Mouse (Mus musculus) forebrain, embryonic 10.5 days (tissue): Measurements from ENCODE around the gene Mettl13. TPM values are rescaled to one million over a fixed set of nuclear protein-coding genes. Genes with fewer than 3 reads are reported as not detected.

Experiments used
- DNase-seq: peaks from one replicate; pipeline ENCODE4 v3.0.0-alpha.2; 2017; ENCODE audit warnings: low spot score; ENCODE audit errors: extremely low spot score
- H3K27ac ChIP-seq: fragments of 300-500 bp; sonication (generic); 2 replicates; pipeline ENCODE4 v1.5.1; 2016; ENCODE audit warnings: mild to moderate bottlenecking
- H3K27me3 ChIP-seq: fragments of 300-500 bp; sonication (generic); 2 replicates; pipeline ENCODE4 v1.6.1; 2016; ENCODE audit warnings: mild to moderate bottlenecking; ENCODE audit not compliant: poor library complexity, severe bottlenecking
- H3K36me3 ChIP-seq: fragments of 300-500 bp; sonication (generic); replicated peaks from 2 replicates; pipeline ENCODE4 v1.6.1; 2016; ENCODE audit warnings: mild to moderate bottlenecking, moderate library complexity
- H3K4me1 ChIP-seq: fragments of 300-500 bp; sonication (generic); 2 replicates; pipeline ENCODE4 v1.6.1; 2016
- H3K4me3 ChIP-seq: fragments of 300-500 bp; sonication (generic); 2 replicates; pipeline ENCODE4 v1.5.1; 2016; ENCODE audit warnings: mild to moderate bottlenecking, moderate library complexity
- H3K9me3 ChIP-seq: fragments of 300-500 bp; sonication (generic); 2 replicates; pipeline ENCODE4 v1.6.1; 2016; ENCODE audit warnings: mild to moderate bottlenecking, moderate library complexity
- WGBS: fragments of 180-500 bp; shearing (Covaris S2); methylation state at CpG from one replicate; pipeline ENCODE4 v1.1.7; 2016; 5-methylcytosine and 5-hydroxymethylcytosine counted together
- polyA plus RNA-seq: library from polyadenylated mRNA; unstranded; fragments of >200 nt; fragmentation: Nextera tagmentation; extraction: Ambion mirVana; gene quantifications from 2 replicates; pipeline ENCODE4 v1.2.1, GENCODE M21; 2016

The Mettl13 gene
- polyA plus RNA-seq, 1 experiment from 2014 or later, result 34.8 TPM

GRCm38 (mm10) chr1:162563236-162563635 lies 14.9 kb upstream of the Mettl13 start:
- H3K27ac ChIP-seq, result no peak overlapping the region
- no peak overlapping the region for H3K4me3 ChIP-seq
- H3K36me3 ChIP-seq, result no peaks in the 10 kb centered on the region
- H3K9me3 ChIP-seq, result no peaks in the 10 kb centered on the region
- no peaks in the 10 kb centered on the region for H3K27me3 ChIP-seq
- DNase-seq, result no peak
- peaks cover 10% of the 10 kb centered on the region for H3K4me1 ChIP-seq
- 92% methylated on average over 1 of the region's 1 CpGs for WGBS

GRCm38 (mm10) chr1:162554193-162554592 lies 5.8 kb upstream of the Mettl13 start:
- H3K9me3 ChIP-seq, result no peaks in the 10 kb centered on the region
- WGBS, result 88% methylated on average over 3 of the region's 3 CpGs
- no peaks in the 10 kb centered on the region for H3K27me3 ChIP-seq
- no peak overlapping the region for H3K27ac ChIP-seq
- no peak overlapping the region for H3K4me3 ChIP-seq
- H3K4me1 ChIP-seq, result no peaks in the 10 kb centered on the region
- H3K36me3 ChIP-seq, result no peaks in the 10 kb centered on the region
- DNase-seq, result no peak

- Histone ChIP-seq H3K36me3 (no peaks in the 10 kb centered on the region), H3K27ac (no peak overlapping the region), H3K9me3 (no peaks in the 10 kb centered on the region), H3K27me3 (no peaks in the 10 kb centered on the region), H3K4me1 (peaks cover 10% of the 10 kb centered on the region), H3K4me3 (no peak overlapping the region)
- 91% methylated on average over 9 of the region's 9 CpGs for WGBS
- no peak for DNase-seq
Observed at GRCm38 (mm10) chr1:162552956-162553355, 4.6 kb upstream of the Mettl13 start.

GRCm38 (mm10) chr1:162549615-162550283 lies 1.4 kb upstream of the Mettl13 start:
- DNase-seq, result no peak
- no peaks in the 10 kb centered on the region for H3K27me3 ChIP-seq
- H3K36me3 ChIP-seq, result peaks cover 18% of the 10 kb centered on the region
- H3K4me1 ChIP-seq, result peaks cover 28% of the 10 kb centered on the region
- no peaks in the 10 kb centered on the region for H3K9me3 ChIP-seq
- no peak overlapping the region for H3K27ac ChIP-seq
- 74% methylated on average over 5 of the region's 5 CpGs for WGBS
- H3K4me3 ChIP-seq, result no peak overlapping the region

- Histone ChIP-seq H3K36me3 (peaks cover 24% of the 10 kb centered on the region), H3K9me3 (no peaks in the 10 kb centered on the region), H3K27ac (peak overlapping the region; percentile 86), H3K27me3 (no peaks in the 10 kb centered on the region), H3K4me1 (peaks cover 28% of the 10 kb centered on the region), H3K4me3 (peak overlapping the region; percentile 79)
- 76% methylated on average over 10 of the region's 10 CpGs for WGBS
- no peak for DNase-seq
Observed at GRCm38 (mm10) chr1:162548917-162549613, 714 bp upstream of the Mettl13 start.

- H3K27ac ChIP-seq, result peak overlapping the region; percentile 86
- peak overlapping the region; percentile 79 for H3K4me3 ChIP-seq
- peaks cover 39% of the 10 kb centered on the region for H3K36me3 ChIP-seq
- H3K4me1 ChIP-seq, result peaks cover 28% of the 10 kb centered on the region
- H3K9me3 ChIP-seq, result no peaks in the 10 kb centered on the region
- H3K27me3 ChIP-seq, result no peaks in the 10 kb centered on the region
- 23% methylated on average over 10 of the region's 10 CpGs for WGBS
- DNase-seq, result no peak
Observed at GRCm38 (mm10) chr1:162547607-162548006, 744 bp downstream of the Mettl13 start.

- no peak for DNase-seq
- no peaks in the 10 kb centered on the region for H3K9me3 ChIP-seq
- 89% methylated on average over 1 of the region's 1 CpGs for WGBS
- no peak overlapping the region for H3K4me3 ChIP-seq
- no peaks in the 10 kb centered on the region for H3K27me3 ChIP-seq
- no peak overlapping the region for H3K27ac ChIP-seq
- H3K36me3 ChIP-seq, result peaks cover 83% of the 10 kb centered on the region
- H3K4me1 ChIP-seq, result peaks cover 20% of the 10 kb centered on the region
Observed at GRCm38 (mm10) chr1:162543231-162543630, 5.1 kb downstream of the Mettl13 start.

GRCm38 (mm10) chr1:162533766-162534560 lies 14.4 kb downstream of the Mettl13 start:
- H3K9me3 ChIP-seq, result no peaks in the 10 kb centered on the region
- H3K27ac ChIP-seq, result no peak overlapping the region
- peaks cover 15% of the 10 kb centered on the region for H3K27me3 ChIP-seq
- WGBS, result 94% methylated on average over 14 of the region's 14 CpGs
- peaks cover 73% of the 10 kb centered on the region for H3K36me3 ChIP-seq
- DNase-seq, result no peak
- no peak overlapping the region for H3K4me3 ChIP-seq
- H3K4me1 ChIP-seq, result peaks cover 4% of the 10 kb centered on the region

GRCm38 (mm10) chr1:162532330-162532729 lies 16.0 kb downstream of the Mettl13 start:
- DNase-seq, result no peak
- Histone ChIP-seq H3K9me3 (peaks cover 7% of the 10 kb centered on the region), H3K27ac (no peak overlapping the region), H3K27me3 (peaks cover 19% of the 10 kb centered on the region), H3K36me3 (peaks cover 64% of the 10 kb centered on the region), H3K4me3 (no peak overlapping the region), H3K4me1 (peaks cover 4% of the 10 kb centered on the region)
- 83% methylated on average over 4 of the region's 4 CpGs for WGBS

- no peak for DNase-seq
- 65% methylated on average over 4 of the region's 4 CpGs for WGBS
- H3K36me3 ChIP-seq, result peaks cover 57% of the 10 kb centered on the region
- H3K9me3 ChIP-seq, result peaks cover 7% of the 10 kb centered on the region
- H3K27ac ChIP-seq, result no peak overlapping the region
- H3K4me3 ChIP-seq, result no peak overlapping the region
- H3K4me1 ChIP-seq, result peaks cover 4% of the 10 kb centered on the region
- H3K27me3 ChIP-seq, result peaks cover 19% of the 10 kb centered on the region
Observed at GRCm38 (mm10) chr1:162531584-162531983, 16.8 kb downstream of the Mettl13 start.

- H3K4me1 ChIP-seq, result peaks cover 4% of the 10 kb centered on the region
- H3K9me3 ChIP-seq, result peaks cover 7% of the 10 kb centered on the region
- H3K27ac ChIP-seq, result no peak overlapping the region
- H3K4me3 ChIP-seq, result no peak overlapping the region
- H3K27me3 ChIP-seq, result peaks cover 19% of the 10 kb centered on the region
- 53% methylated on average over 1 of the region's 1 CpGs for WGBS
- peaks cover 48% of the 10 kb centered on the region for H3K36me3 ChIP-seq
- no peak for DNase-seq
Observed at GRCm38 (mm10) chr1:162530666-162531065, 17.7 kb downstream of the Mettl13 start.

GRCm38 (mm10) chr1:162529651-162530050 lies 18.7 kb downstream of the Mettl13 start:
- peaks cover 19% of the 10 kb centered on the region for H3K27me3 ChIP-seq
- 65% methylated on average over 2 of the region's 2 CpGs for WGBS
- no peak overlapping the region for H3K27ac ChIP-seq
- H3K4me3 ChIP-seq, result no peak overlapping the region
- DNase-seq, result no peak
- H3K4me1 ChIP-seq, result peaks cover 4% of the 10 kb centered on the region
- peaks cover 38% of the 10 kb centered on the region for H3K36me3 ChIP-seq
- peaks cover 7% of the 10 kb centered on the region for H3K9me3 ChIP-seq

- Histone ChIP-seq H3K4me1 (no peaks in the 10 kb centered on the region), H3K36me3 (no peaks in the 10 kb centered on the region), H3K4me3 (no peak overlapping the region), H3K27ac (no peak overlapping the region), H3K9me3 (no peaks in the 10 kb centered on the region), H3K27me3 (no peaks in the 10 kb centered on the region)
- no peak for DNase-seq
- 83% methylated on average over 1 of the region's 1 CpGs for WGBS
Observed at GRCm38 (mm10) chr1:162515116-162515515, 33.2 kb downstream of the Mettl13 start.
